Mouse (Mus musculus): ENCODE measurements around the gene Cubn. TPM values are rescaled to one million over a fixed set of nuclear protein-coding genes. Genes with fewer than 3 reads are reported as not detected.

The Cubn gene
- total RNA-seq, 2 experiments from 2014 or later: 0.15 TPM

GRCm38 (mm10) chr2:13466685-13467084 lies 24.9 kb downstream of the Cubn start:
- no peak for TF ChIP-seq CTCF (conservative IDR thresholded peaks at IDR 0.05)

GRCm38 (mm10) chr2:13458088-13458487 lies 33.5 kb downstream of the Cubn start:
- Histone ChIP-seq H3K4me3 (no peak overlapping the region), H3K27ac (no peak overlapping the region)
- DNase-seq (ENCODE audit: low spot score in 2 of 2): no peak
- no peak for TF ChIP-seq CTCF (conservative IDR thresholded peaks at IDR 0.05)

More at GRCm38 (mm10) chr2:13466685-13467084, 24.9 kb downstream of the Cubn start:
- Histone ChIP-seq H3K4me3 (no peak overlapping the region), H3K27ac (no peak overlapping the region)
- no peak for DNase-seq (ENCODE audit: low spot score in 2 of 2)

GRCm38 (mm10) chr2:13456821-13457220 lies 34.8 kb downstream of the Cubn start:
- TF ChIP-seq CTCF (conservative IDR thresholded peaks at IDR 0.05): no peak
- Histone ChIP-seq H3K27ac (no peak overlapping the region), H3K4me3 (no peak overlapping the region)
- no peak for DNase-seq (ENCODE audit: low spot score in 2 of 2)

DNA sequence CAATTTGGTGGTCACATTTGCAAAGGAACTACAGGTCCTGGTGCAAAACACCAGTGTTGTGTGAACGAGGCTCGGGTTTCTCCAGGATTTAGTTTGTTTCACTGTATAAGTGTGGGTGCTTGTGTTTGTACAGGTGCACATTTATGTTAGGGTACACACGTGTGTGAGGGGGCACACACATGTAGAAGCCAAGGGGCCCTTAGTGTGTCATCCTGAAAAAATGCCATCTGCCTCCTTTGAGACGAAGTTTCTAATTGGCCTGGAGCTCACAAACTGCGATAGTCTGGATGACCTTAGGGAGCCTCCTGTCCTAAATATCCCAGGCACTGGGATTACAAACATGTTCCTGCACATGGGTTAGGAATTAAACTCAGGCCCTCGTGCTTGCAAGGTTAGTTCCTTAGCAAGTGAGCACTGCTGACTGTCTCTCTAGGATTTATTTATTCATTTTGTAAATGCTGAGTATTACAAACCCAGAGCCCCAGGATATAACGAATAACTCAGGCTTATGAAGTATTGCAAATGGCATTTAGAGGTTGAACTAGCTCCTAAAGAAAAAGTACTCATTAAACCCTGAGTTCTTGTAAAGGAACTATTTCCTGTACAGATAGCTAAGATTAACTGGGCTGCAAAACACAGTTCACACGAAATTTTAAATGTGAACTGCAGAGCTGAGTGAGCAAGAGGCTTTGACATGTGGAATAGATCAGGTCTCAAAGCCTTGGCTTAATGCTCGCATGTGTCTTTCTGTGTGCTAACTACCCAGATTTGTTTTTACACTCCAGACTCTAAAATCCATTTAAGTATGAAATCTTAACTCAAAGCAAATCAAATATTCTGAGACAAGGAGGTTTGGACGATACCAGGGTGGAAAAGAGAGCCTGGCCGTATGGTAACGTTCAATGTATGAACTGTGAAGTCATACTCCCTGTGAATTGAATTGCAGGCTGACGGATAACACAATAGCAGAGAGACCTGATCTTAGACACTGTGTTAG lies 39.8 kb downstream of the Cubn start:
- H3K27ac ChIP-seq: no peak overlapping the region
- DNase-seq (ENCODE audit: low spot score in 2 of 2): no peak
- no peak for TF ChIP-seq CTCF (conservative IDR thresholded peaks at IDR 0.05)
- H3K4me3 ChIP-seq: no peak overlapping the region

DNA sequence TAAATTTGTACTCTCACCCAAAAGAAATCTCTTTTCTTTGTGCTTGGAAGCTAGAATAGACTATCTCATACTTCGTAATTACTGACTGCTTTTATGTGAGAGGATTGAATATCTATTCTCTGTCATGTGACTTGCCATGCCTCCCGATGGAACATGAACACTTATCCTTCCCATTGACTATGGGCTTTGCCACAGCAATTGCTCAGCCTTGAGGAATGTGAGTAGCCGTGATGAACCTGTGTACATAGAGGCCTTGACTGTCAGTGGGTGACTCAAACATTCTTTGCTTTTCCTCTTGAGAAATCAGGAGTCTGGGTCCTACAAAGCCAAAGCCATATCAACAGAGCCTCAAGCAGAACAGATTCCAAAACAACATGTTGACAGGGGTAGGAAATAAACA lies 40.7 kb downstream of the Cubn start:
- no peak for TF ChIP-seq CTCF (conservative IDR thresholded peaks at IDR 0.05)
- Histone ChIP-seq H3K27ac (no peak overlapping the region), H3K4me3 (no peak overlapping the region)
- no peak for DNase-seq (ENCODE audit: low spot score in 2 of 2)

DNA sequence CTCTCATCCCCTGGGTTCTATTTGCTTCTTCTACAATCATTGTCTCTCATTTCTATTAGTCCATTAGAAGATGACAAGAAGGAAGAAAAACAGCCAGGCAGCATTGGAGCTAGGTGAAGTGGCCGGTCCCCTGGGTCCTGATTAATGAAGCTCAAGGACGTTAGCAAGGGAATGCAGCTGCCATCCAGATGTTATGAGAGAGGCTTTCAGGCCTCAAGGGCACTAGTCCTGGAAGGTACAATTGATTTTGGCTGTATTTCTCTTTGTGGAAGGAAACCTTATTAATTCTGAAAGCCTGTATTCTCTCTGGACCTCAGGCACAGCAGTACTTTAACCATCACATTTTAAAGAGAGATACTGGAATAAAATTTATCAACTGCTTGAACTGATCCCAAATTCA lies 41.1 kb downstream of the Cubn start:
- Histone ChIP-seq H3K4me3 (no peak overlapping the region), H3K27ac (no peak overlapping the region)
- DNase-seq (ENCODE audit: low spot score in 2 of 2): no peak
- no peak for TF ChIP-seq CTCF (conservative IDR thresholded peaks at IDR 0.05)

DNA sequence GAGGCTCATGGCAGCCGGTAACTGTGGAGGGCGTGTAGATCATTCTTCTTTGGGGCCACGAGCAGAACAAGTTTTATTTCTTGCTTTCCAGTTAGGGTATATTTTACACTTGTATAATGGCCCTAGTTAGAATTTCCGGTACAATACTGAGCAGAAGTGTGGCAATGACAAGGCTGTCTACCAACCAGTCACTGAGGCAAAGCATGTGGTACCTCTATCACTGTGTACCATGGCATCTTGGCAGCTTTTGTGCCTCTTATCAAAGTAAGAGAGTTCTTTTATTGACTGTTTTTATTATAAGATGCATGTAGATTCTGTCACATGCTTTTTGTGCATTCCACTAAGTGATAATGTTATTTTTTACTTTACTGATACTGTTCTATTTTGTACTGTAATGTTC lies 46.5 kb downstream of the Cubn start:
- H3K4me3 ChIP-seq: no peak overlapping the region
- H3K27ac ChIP-seq: no peak overlapping the region
- no peak for TF ChIP-seq CTCF (conservative IDR thresholded peaks at IDR 0.05)
- DNase-seq (ENCODE audit: low spot score in 2 of 2): no peak

DNA sequence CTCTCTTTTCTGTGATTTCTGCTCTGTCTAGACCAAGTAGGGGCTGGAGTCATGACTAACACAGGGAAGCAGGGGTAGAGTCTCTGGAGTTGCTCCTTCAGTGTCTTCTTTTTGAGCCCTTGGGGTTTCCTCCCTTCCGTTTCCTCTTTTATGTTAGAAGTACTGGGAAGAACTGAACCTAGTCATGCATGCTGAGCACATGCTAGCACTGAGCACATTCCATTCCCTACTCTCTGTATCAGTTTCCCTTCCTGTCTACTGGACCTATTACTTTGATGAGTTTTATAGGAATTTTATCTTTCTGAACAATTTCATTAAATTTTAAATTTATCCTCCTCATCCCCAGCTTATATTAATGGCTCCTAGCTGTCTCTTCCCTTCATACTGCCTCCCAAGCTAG lies 52.6 kb downstream of the Cubn start:
- no peak for DNase-seq (ENCODE audit: low spot score in 2 of 2)
- no peak overlapping the region for H3K4me3 ChIP-seq
- TF ChIP-seq CTCF (conservative IDR thresholded peaks at IDR 0.05): no peak
- H3K27ac ChIP-seq: no peak overlapping the region

DNA sequence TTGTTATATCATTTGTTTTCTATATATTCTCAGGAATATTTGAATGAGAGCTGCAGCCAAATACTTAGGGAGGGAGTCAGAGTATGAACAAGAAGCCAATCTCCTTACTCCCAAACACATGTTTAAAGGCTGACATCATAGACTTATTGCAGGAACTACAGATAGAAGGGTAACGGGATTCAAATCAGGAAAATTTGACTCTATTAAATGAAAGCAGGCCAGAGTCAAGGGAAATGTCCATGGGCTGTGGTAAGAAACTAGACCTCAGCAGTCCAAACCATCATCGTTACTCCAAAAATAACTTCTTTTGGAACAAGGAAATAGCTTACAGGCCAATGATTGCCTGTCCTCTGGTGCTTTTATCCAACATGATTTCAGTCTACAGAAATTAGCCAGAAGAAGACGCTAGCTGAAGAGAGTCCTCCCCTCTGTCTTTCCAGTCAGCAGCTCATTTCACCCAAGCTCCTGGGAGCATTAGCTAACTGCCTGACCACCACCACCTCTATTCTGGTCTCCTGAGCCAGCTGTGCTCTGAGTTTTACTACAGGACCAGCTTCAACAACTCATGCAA lies 53.3 kb downstream of the Cubn start:
- no peak overlapping the region for H3K4me3 ChIP-seq
- TF ChIP-seq CTCF (conservative IDR thresholded peaks at IDR 0.05): no peak

DNA sequence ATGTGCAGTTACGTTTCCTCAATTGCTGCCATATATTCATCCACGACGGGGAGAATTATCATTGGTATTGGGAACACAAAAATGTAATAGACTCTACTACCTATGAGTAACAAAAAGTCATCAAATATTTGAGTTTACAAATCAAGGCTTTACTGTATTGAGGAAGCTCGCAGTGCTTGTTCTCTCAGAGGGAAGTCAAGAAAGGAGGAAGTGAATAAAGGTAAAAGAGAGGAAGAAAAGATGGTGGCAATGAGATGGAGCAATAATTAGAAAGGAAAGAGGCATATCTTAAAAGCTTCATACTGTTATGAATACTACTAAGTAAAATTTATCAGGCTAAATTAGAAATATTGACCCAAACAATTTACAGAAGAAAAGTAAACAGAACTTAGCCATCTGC lies 59.6 kb downstream of the Cubn start:
- DNase-seq (ENCODE audit: low spot score in 2 of 2): no peak
- no peak for TF ChIP-seq CTCF (conservative IDR thresholded peaks at IDR 0.05)
- no peak overlapping the region for H3K27ac ChIP-seq
- H3K4me3 ChIP-seq: no peak overlapping the region

More for the DNA sequence above, 53.3 kb downstream of the Cubn start:
- no peak overlapping the region for H3K27ac ChIP-seq
- no peak for DNase-seq (ENCODE audit: low spot score in 2 of 2)

DNA sequence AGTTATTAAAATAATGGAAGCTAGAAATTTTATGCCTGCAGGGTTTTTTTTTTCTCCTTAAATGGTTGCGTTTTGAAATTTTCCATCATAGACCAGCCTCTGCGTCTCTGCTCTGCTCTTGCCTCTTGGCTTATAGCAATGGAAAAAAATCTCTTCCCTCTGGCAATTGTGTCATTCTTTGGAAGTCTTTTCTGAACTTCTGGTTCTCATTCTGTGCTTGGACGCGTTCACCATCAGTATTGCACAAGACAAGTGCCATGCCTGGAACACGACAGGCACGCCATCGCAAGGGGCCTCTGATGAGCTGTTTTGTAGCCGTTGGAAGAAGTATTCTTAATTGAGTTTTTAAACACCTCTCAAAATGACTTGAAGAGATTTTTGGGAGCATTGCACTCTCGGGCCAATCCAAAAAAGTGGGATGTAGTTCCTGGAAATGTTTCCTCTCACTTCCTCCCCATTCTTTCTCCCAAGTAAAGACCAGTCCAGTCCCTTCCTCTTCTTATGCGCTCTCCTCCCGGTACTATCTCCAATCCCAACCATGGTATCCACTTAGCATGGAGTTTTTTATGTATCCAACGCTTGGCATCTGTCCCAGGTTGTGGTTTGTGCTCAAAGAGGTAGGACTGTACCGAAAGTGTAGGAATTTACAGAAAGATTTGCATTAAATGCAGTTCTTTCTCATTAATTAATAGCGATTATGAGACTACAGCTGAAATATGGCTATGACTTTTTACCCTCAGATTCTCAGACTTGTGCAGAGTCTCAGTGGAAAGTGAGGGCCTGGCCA lies 69.4 kb downstream of the Cubn start:
- Histone ChIP-seq H3K4me3 (no peak overlapping the region), H3K27ac (no peak overlapping the region)
- DNase-seq (ENCODE audit: low spot score in 2 of 2): no peak
- no peak for TF ChIP-seq CTCF (conservative IDR thresholded peaks at IDR 0.05)

GRCm38 (mm10) chr2:13416765-13417524 lies 74.7 kb downstream of the Cubn start:
- Histone ChIP-seq H3K27ac (no peak overlapping the region), H3K4me3 (no peak overlapping the region)
- no peak for DNase-seq (ENCODE audit: low spot score in 2 of 2)
- no peak for TF ChIP-seq CTCF (conservative IDR thresholded peaks at IDR 0.05)
